Mouse (Mus musculus) urinary bladder, postnatal 25 days (tissue): ENCODE measurements around the gene Aacs.

Experiments
- DNase-seq: peaks from one replicate; pipeline ENCODE4 v3.0.0; 2022; ENCODE audit warnings: low spot score

The Aacs gene

GRCm38 (mm10) chr5:125493093-125493423 is 17.4 kb downstream of the Aacs start:
- DNase-seq = no peak

GRCm38 (mm10) chr5:125495655-125496054 is 20.0 kb downstream of the Aacs start:
- no peak for DNase-seq

GRCm38 (mm10) chr5:125497821-125498600 is 22.4 kb downstream of the Aacs start:
- DNase-seq = peak; percentile 44

- no peak for DNase-seq
Observed at GRCm38 (mm10) chr5:125501505-125501904, 25.9 kb downstream of the Aacs start.

GRCm38 (mm10) chr5:125502186-125502585 is 26.6 kb downstream of the Aacs start:
- no peak for DNase-seq

- no peak for DNase-seq
Observed at GRCm38 (mm10) chr5:125503628-125504027, 28.0 kb downstream of the Aacs start.

GRCm38 (mm10) chr5:125504692-125505091 is 29.1 kb downstream of the Aacs start:
- no peak for DNase-seq

GRCm38 (mm10) chr5:125505968-125506367 is 30.4 kb downstream of the Aacs start:
- DNase-seq = no peak

- DNase-seq = no peak
Observed at GRCm38 (mm10) chr5:125507582-125507981, 32.0 kb downstream of the Aacs start.

GRCm38 (mm10) chr5:125508006-125508405 is 32.4 kb downstream of the Aacs start:
- no peak for DNase-seq

- DNase-seq = peak; percentile 27
Observed at GRCm38 (mm10) chr5:125509541-125509940, 33.9 kb downstream of the Aacs start.

- no peak for DNase-seq
Observed at GRCm38 (mm10) chr5:125515006-125515405, 39.4 kb downstream of the Aacs start.

GRCm38 (mm10) chr5:125518640-125519039 is 43.0 kb downstream of the Aacs start:
- no peak for DNase-seq

- DNase-seq = no peak
Observed at GRCm38 (mm10) chr5:125520930-125521590, 45.4 kb downstream of the Aacs start.

- DNase-seq = no peak
Observed at GRCm38 (mm10) chr5:125523361-125523760, 47.7 kb downstream of the Aacs start.

GRCm38 (mm10) chr5:125525516-125525915 is 49.9 kb downstream of the Aacs start:
- no peak for DNase-seq

GRCm38 (mm10) chr5:125526464-125526863 is 50.9 kb downstream of the Aacs start:
- DNase-seq = no peak

- peak; percentile 72 for DNase-seq
Observed at GRCm38 (mm10) chr5:125529109-125529508, 53.5 kb downstream of the Aacs start.

- DNase-seq = no peak
Observed at GRCm38 (mm10) chr5:125531634-125532033, 56.0 kb downstream of the Aacs start, which contains the start of gene Tmem132b. Gene Tmem132b, plus strand, starts transcription at chr5:125531774.

GRCm38 (mm10) chr5:125532191-125532544 is 56.6 kb downstream of the Aacs start:
- no peak for DNase-seq

- DNase-seq = no peak
Observed at GRCm38 (mm10) chr5:125532545-125533224, 57.1 kb downstream of the Aacs start.

- no peak for DNase-seq
Observed at GRCm38 (mm10) chr5:125533225-125533900, 57.7 kb downstream of the Aacs start.
